Mouse (Mus musculus): ENCODE measurements around the gene 1110032A03Rik. TPM values are rescaled to one million over a fixed set of nuclear protein-coding genes. Genes with fewer than 3 reads are reported as not detected.

The 1110032A03Rik gene
- polyA plus RNA-seq, 1 experiment = 4.8 TPM

- no peak overlapping the region for H3K4me3 ChIP-seq (ENCODE audit: insufficient read depth, poor library complexity, severe bottlenecking)
- H3K27me3 ChIP-seq (ENCODE audit: control insufficient read depth, insufficient read depth, insufficient read length) = no peaks in the 10 kb centered on the region
- no peaks in the 10 kb centered on the region for H3K79me2 ChIP-seq (ENCODE audit: control insufficient read depth, insufficient read depth)
- H3K79me3 ChIP-seq (ENCODE audit: low read depth) = no peaks in the 10 kb centered on the region
- TF ChIP-seq CEBPB (IDR thresholded peaks at IDR 0.05; ENCODE audit: low read depth) (no peak), MYOG (IDR thresholded peaks at IDR 0.05; ENCODE audit: control insufficient read depth, extremely low read depth, insufficient read length) (no peak), FOSL1 (IDR thresholded peaks at IDR 0.05; ENCODE audit: insufficient read depth, low read length, poor library complexity, severe bottlenecking) (no peak), CTCF (IDR thresholded peaks at IDR 0.05; ENCODE audit: control insufficient read depth, insufficient read depth, insufficient read length) (no peak), MYOD1 (IDR thresholded peaks at IDR 0.05; ENCODE audit: control insufficient read depth, insufficient read length, low read depth) (no peak), USF1 (IDR thresholded peaks at IDR 0.05; ENCODE audit: low read depth) (no peak), MAX (IDR thresholded peaks at IDR 0.05) (no peak)
- peaks cover 10% of the 10 kb centered on the region for H3K36me3 ChIP-seq (ENCODE audit: control insufficient read depth, insufficient read depth)
- H3ac ChIP-seq (ENCODE audit: control insufficient read depth, insufficient read length, low read depth) = no peak overlapping the region
Measured at GRCm38 (mm10) chr9:50809146-50809545, 33.8 kb upstream of the 1110032A03Rik start.

DNA sequence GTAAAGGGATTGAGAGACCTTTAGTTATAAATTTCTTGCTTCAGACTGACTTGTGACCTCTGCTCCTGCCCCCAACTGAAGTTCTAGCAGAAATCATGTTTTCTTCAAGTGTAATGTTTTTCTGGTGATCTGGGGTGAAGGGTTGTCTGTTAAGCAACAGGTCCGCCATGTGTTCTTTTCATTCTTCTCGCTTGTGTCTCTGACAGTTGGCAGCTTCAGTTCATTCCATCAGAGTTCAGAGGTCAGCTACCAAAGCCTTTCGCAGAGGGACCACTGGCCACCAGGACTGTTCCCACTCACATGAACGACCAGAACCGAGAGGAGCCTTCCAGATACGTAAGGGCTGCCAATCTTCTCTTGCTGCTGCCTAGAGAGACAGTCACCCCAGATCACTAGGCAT is 33.2 kb upstream of the 1110032A03Rik start:
- H3K36me3 ChIP-seq (ENCODE audit: control insufficient read depth, insufficient read depth) = peaks cover 17% of the 10 kb centered on the region
- TF ChIP-seq MYOD1 (IDR thresholded peaks at IDR 0.05; ENCODE audit: control insufficient read depth, insufficient read length, low read depth) (no peak), MYOG (IDR thresholded peaks at IDR 0.05; ENCODE audit: control insufficient read depth, extremely low read depth, insufficient read length) (no peak), MAX (IDR thresholded peaks at IDR 0.05) (no peak), FOSL1 (IDR thresholded peaks at IDR 0.05; ENCODE audit: insufficient read depth, low read length, poor library complexity, severe bottlenecking) (no peak), CEBPB (IDR thresholded peaks at IDR 0.05; ENCODE audit: low read depth) (no peak), USF1 (IDR thresholded peaks at IDR 0.05; ENCODE audit: low read depth) (no peak), CTCF (IDR thresholded peaks at IDR 0.05; ENCODE audit: control insufficient read depth, insufficient read depth, insufficient read length) (no peak)

GRCm38 (mm10) chr9:50803055-50803671 is 27.8 kb upstream of the 1110032A03Rik start:
- H3K79me3 ChIP-seq (ENCODE audit: low read depth) = no peaks in the 10 kb centered on the region
- H3K36me3 ChIP-seq (ENCODE audit: control insufficient read depth, insufficient read depth) = peaks cover 7% of the 10 kb centered on the region

More for the DNA sequence above, 33.2 kb upstream of the 1110032A03Rik start:
- Histone ChIP-seq H3ac (ENCODE audit: control insufficient read depth, insufficient read length, low read depth) (no peak overlapping the region), H3K27me3 (ENCODE audit: control insufficient read depth, insufficient read depth, insufficient read length) (no peaks in the 10 kb centered on the region), H3K79me2 (ENCODE audit: control insufficient read depth, insufficient read depth) (no peaks in the 10 kb centered on the region), H3K4me3 (ENCODE audit: insufficient read depth, poor library complexity, severe bottlenecking) (no peak overlapping the region), H3K79me3 (ENCODE audit: low read depth) (no peaks in the 10 kb centered on the region)

DNA sequence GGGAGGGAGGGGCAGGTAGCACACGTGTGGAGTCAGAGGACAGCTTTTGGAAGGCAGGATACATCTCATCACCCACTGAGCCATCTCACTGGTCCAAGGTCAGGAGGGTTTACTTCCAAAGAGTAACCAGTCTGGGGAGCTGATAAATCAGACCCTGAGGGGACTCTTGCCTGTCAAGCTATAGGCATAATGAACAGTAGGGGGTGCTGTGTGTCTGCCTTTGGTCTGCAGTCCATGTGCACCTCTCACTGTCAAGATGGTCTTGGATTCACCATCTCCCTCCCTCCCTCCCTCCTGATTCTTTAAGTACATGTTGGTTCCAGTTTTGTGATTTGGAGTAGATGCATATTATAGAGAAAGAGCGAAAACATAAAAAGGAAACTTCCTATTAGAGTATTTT is 25.7 kb upstream of the 1110032A03Rik start:
- no peak overlapping the region for H3K4me3 ChIP-seq (ENCODE audit: insufficient read depth, poor library complexity, severe bottlenecking)
- peaks cover 7% of the 10 kb centered on the region for H3K36me3 ChIP-seq (ENCODE audit: control insufficient read depth, insufficient read depth)
- no peak for TF ChIP-seq CTCF (IDR thresholded peaks at IDR 0.05; ENCODE audit: control insufficient read depth, insufficient read depth, insufficient read length)
- TF ChIP-seq USF1 (IDR thresholded peaks at IDR 0.05; ENCODE audit: low read depth) = no peak
- no peak for TF ChIP-seq MAX (IDR thresholded peaks at IDR 0.05)
- no peak overlapping the region for H3ac ChIP-seq (ENCODE audit: control insufficient read depth, insufficient read length, low read depth)
- H3K79me3 ChIP-seq (ENCODE audit: low read depth) = no peaks in the 10 kb centered on the region
- no peaks in the 10 kb centered on the region for H3K27me3 ChIP-seq (ENCODE audit: control insufficient read depth, insufficient read depth, insufficient read length)
- H3K79me2 ChIP-seq (ENCODE audit: control insufficient read depth, insufficient read depth) = no peaks in the 10 kb centered on the region

More at GRCm38 (mm10) chr9:50803055-50803671, 27.8 kb upstream of the 1110032A03Rik start:
- no peak overlapping the region for H3ac ChIP-seq (ENCODE audit: control insufficient read depth, insufficient read length, low read depth)
- no peaks in the 10 kb centered on the region for H3K79me2 ChIP-seq (ENCODE audit: control insufficient read depth, insufficient read depth)
- no peak for TF ChIP-seq MYOD1 (IDR thresholded peaks at IDR 0.05; ENCODE audit: control insufficient read depth, insufficient read length, low read depth)
- TF ChIP-seq FOSL1 (IDR thresholded peaks at IDR 0.05; ENCODE audit: insufficient read depth, low read length, poor library complexity, severe bottlenecking) = no peak
- TF ChIP-seq CTCF (IDR thresholded peaks at IDR 0.05; ENCODE audit: control insufficient read depth, insufficient read depth, insufficient read length) = no peak
- TF ChIP-seq MAX (IDR thresholded peaks at IDR 0.05) = no peak
- no peak for TF ChIP-seq CEBPB (IDR thresholded peaks at IDR 0.05; ENCODE audit: low read depth)
- TF ChIP-seq USF1 (IDR thresholded peaks at IDR 0.05; ENCODE audit: low read depth) = no peak
- no peaks in the 10 kb centered on the region for H3K27me3 ChIP-seq (ENCODE audit: control insufficient read depth, insufficient read depth, insufficient read length)
- H3K4me3 ChIP-seq (ENCODE audit: insufficient read depth, poor library complexity, severe bottlenecking) = no peak overlapping the region

GRCm38 (mm10) chr9:50798368-50798767 is 23.0 kb upstream of the 1110032A03Rik start:
- Histone ChIP-seq H3K36me3 (ENCODE audit: control insufficient read depth, insufficient read depth) (no peaks in the 10 kb centered on the region), H3K79me3 (ENCODE audit: low read depth) (no peaks in the 10 kb centered on the region), H3K27me3 (ENCODE audit: control insufficient read depth, insufficient read depth, insufficient read length) (no peaks in the 10 kb centered on the region), H3ac (ENCODE audit: control insufficient read depth, insufficient read length, low read depth) (no peak overlapping the region), H3K79me2 (ENCODE audit: control insufficient read depth, insufficient read depth) (no peaks in the 10 kb centered on the region), H3K4me3 (ENCODE audit: insufficient read depth, poor library complexity, severe bottlenecking) (no peak overlapping the region)
- TF ChIP-seq CTCF (IDR thresholded peaks at IDR 0.05; ENCODE audit: control insufficient read depth, insufficient read depth, insufficient read length) (no peak), MYOG (IDR thresholded peaks at IDR 0.05; ENCODE audit: control insufficient read depth, extremely low read depth, insufficient read length) (no peak), FOSL1 (IDR thresholded peaks at IDR 0.05; ENCODE audit: insufficient read depth, low read length, poor library complexity, severe bottlenecking) (no peak), MYOD1 (IDR thresholded peaks at IDR 0.05; ENCODE audit: control insufficient read depth, insufficient read length, low read depth) (no peak), USF1 (IDR thresholded peaks at IDR 0.05; ENCODE audit: low read depth) (no peak), CEBPB (IDR thresholded peaks at IDR 0.05; ENCODE audit: low read depth) (no peak), MAX (IDR thresholded peaks at IDR 0.05) (no peak)

GRCm38 (mm10) chr9:50797641-50798040 is 22.3 kb upstream of the 1110032A03Rik start:
- Histone ChIP-seq H3K36me3 (ENCODE audit: control insufficient read depth, insufficient read depth) (no peaks in the 10 kb centered on the region), H3K27me3 (ENCODE audit: control insufficient read depth, insufficient read depth, insufficient read length) (no peaks in the 10 kb centered on the region)
- TF ChIP-seq USF1 (IDR thresholded peaks at IDR 0.05; ENCODE audit: low read depth) = no peak
- no peak for TF ChIP-seq MYOD1 (IDR thresholded peaks at IDR 0.05; ENCODE audit: control insufficient read depth, insufficient read length, low read depth)
- no peak for TF ChIP-seq FOSL1 (IDR thresholded peaks at IDR 0.05; ENCODE audit: insufficient read depth, low read length, poor library complexity, severe bottlenecking)
- TF ChIP-seq MAX (IDR thresholded peaks at IDR 0.05) = no peak
- no peak for TF ChIP-seq CTCF (IDR thresholded peaks at IDR 0.05; ENCODE audit: control insufficient read depth, insufficient read depth, insufficient read length)

More at GRCm38 (mm10) chr9:50797641-50798040, 22.3 kb upstream of the 1110032A03Rik start:
- no peaks in the 10 kb centered on the region for H3K79me3 ChIP-seq (ENCODE audit: low read depth)
- no peak overlapping the region for H3ac ChIP-seq (ENCODE audit: control insufficient read depth, insufficient read length, low read depth)
- H3K4me3 ChIP-seq (ENCODE audit: insufficient read depth, poor library complexity, severe bottlenecking) = no peak overlapping the region
- no peaks in the 10 kb centered on the region for H3K79me2 ChIP-seq (ENCODE audit: control insufficient read depth, insufficient read depth)
